Mouse (Mus musculus): ENCODE data around the gene Pon2.
A peak's percentile ranks its signal among the peaks of the same experiment; 100 is the strongest.

Gene Pon2

DNA sequence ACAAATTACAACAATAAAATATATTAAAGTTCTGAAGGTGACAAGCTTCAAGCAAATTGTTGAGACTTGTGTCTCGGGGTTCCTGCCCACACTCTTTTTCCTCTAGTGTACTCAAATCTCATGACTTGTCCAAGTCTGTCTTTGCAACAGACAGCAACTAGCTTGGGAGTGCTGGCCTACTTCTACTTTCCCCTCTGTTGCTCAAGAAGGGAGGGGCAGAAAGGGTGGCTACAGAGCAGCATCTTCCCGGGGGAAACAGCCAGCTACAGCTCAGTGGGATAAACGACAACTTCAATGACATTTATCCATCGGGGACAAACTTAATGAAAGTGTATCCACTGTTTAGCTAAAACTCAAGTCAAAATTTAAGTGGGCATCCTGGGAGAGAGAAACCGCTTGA lies 5.4 kb downstream of the Pon2 start:
- DNase-seq (ENCODE audit: low spot score in 2 of 2) = no peak

DNA sequence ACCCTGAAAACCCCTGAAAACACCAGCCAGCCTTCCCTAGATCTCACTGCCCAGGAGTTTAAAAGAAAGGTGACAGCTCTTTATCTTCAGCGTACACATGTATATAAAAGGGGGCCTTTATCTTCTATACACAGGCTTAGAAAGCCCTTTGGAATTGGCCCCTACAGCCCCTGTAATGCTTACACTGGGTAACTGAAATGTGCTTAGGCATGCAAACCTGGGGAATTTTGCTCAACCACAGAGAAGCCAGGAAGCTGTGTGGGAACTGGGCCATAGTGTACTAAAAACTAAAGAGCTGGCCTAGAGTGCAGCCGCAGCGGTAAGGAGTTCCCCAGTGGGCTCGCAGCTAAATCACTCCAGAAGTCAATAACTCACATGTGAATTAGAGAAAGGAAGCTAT lies 6.8 kb downstream of the Pon2 start:
- no peak for DNase-seq (ENCODE audit: low spot score in 2 of 2)

DNA sequence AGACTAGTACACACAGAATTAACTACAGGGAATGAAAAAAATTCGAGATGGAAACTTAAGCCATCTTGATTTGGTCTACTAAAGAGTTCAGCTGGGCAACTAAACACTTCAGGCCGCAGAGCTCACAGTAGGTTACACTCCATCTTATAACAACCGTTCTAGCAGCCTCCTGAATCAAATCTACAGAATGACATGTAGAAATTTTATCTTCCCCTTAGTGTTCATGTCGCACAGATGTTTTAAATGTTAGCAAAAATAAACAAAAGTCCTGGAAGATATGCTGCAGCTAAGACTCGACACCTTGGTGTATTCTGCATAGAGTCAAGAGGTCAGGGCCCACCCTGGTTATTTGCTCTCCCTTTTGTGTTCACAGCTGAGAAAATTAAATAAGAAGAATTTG lies 10.3 kb downstream of the Pon2 start:
- no peak for DNase-seq (ENCODE audit: low spot score in 2 of 2)

DNA sequence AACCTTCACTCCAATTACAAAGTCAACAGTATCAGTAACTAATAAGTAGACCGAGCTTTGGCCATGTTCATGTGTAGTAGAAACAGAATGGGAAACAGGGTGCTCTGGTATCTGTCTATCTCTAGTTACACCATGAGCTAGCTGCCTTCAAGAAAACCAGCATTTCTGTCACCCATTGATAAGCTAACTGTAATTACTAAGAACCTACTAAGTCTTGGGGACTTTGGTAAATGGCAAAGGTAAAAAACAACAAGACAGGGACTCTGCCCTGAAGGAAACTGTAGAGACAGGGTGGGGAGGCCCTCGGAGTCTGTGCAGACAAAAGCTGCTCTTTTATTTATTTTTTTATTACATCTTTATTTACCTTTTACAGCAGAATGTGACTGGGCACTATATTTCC lies 10.9 kb downstream of the Pon2 start:
- DNase-seq (ENCODE audit: low spot score in 2 of 2) = no peak

DNA sequence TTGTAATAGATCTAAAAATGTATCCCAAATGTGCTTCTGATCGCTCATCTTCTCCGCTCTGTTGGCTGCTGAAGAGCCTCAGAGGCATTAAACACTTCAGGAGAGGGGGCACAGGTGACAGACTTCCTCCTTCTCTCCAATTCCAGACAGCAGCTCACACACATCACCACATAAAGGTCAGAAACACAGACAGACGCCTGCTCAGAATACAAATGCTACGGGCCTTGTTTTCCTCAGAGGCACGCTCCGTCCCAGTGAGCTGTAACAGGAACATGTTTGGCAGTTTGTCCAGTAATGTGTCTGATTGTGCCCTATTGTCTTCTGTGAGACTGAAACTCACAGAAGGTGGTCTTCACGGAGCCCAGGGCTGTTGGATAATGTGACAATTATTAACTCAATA lies 15.8 kb downstream of the Pon2 start:
- DNase-seq (ENCODE audit: low spot score in 2 of 2) = no peak

DNA sequence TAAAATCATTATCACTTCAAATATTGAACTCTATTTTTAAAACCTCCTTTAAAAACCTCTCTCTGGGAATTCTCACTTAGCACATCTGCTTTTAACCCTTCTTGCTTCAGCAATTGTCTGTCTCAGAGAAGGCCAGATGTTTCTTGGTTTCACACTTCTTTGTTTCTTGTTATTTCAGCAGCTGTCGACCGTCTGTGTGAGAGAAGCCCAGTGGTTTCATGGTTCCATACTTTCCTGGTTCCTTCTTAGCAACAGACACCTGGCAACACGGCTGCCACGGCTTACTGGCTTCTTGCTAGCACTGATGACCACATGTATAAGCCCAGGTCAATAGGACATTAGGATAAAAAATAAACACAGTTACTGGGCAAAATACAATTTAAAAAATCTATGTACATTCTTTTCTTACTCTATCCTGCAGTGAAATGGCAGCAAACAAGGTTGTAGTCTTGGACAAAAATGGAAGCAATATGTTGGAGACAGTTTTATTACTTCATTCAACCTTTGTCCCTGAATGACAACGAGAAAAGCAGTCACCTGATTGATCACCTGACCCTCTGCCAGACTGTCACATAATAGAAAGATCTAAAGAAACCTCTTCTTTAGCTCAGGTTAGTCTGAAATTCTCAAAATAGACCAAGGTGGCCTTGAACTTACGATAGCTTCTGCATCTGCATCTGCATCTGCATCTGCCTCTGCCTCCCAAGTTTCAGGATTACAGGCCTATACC lies 17.5 kb downstream of the Pon2 start:
- DNase-seq (ENCODE audit: low spot score in 2 of 2) = no peak

DNA sequence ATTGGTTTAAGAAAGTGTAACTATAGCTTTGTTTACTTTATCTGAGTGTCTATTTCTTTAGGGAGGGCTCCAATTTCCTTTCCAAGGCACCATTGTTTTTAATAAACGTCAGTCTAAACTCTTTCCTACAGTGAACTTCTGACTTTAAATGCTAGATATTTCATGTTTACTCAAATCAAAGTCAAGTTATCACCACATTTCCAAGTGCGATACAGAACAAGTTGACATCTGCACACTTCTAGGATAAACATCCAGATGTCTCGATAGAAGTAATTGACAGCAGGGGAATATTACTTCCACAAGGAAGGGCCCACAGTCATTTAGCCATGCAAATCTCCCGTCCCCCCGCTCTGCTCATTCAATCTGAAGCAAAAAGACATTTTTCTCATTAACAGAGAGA lies 20.3 kb downstream of the Pon2 start:
- no peak for DNase-seq (ENCODE audit: low spot score in 2 of 2)

DNA sequence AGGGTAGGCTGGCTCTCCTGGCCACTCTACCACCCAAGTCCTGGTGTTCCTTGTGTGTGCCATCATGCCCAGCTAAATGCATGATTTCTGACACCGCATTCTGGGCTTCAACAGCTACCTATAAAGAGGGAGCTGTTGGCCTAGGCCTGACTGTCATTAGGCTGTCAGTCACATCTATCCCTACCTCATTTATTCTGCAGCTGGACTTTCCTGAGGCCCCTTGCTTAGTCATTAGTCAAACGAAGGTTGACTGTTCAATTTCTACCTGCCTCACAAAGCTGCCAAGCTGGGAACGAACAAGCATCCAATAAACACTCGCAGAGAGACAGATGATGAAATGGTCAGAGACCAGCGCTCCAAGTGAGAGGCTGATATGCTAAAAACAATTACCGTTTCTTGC lies 28.6 kb downstream of the Pon2 start:
- no peak for DNase-seq (ENCODE audit: low spot score in 2 of 2)

DNA sequence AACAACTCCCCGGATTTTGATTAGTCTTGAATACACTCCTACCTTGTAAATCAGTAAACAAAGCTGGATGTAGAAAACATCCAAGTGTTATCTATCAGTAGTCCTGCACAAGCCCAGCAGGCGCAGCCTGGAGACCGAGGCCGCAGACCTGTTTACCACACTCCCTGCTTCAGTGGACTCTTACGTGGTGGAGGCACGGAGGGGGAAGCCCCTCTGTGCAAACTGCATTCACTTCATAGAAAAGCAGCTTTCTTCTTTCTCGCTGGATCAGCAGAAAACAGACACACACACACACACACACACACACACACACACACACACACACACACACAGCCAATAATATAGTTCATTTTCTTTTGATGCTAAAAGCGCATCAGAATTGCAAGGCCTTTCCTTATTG lies 33.5 kb downstream of the Pon2 start:
- no peak for DNase-seq (ENCODE audit: low spot score in 2 of 2)

DNA sequence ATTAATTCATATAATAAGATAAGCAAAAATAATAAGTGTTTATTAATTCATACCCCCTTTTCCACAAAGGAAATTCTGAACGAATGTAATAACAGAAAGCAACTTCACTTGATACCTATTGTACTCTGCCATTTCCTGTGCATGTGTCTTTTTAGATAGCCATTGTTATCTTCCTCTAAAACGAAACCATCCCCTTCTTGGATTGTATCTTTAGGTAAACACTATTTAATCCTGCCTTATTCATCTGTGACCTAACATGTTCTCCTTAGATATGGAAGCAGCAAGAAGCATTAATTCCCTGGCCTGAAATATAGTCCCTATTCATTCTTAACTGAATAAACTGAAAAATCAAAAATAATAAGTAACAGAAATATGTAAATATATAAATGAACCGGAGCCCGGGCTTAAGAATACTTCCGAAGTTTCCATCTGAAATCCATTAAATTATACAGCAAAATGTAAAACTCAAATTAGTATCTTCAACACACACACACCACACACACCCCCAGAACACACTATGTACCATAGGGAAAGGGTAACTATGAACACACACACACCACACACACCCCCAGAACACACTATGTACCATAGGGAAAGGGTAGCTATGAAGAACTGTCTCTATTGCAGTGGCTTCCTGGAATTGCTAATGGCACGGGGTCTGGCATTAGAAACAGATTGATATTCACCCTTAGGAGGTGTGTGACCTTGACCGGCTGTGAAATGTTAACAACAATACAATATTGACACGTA lies 34.8 kb downstream of the Pon2 start:
- no peak for DNase-seq (ENCODE audit: low spot score in 2 of 2)

DNA sequence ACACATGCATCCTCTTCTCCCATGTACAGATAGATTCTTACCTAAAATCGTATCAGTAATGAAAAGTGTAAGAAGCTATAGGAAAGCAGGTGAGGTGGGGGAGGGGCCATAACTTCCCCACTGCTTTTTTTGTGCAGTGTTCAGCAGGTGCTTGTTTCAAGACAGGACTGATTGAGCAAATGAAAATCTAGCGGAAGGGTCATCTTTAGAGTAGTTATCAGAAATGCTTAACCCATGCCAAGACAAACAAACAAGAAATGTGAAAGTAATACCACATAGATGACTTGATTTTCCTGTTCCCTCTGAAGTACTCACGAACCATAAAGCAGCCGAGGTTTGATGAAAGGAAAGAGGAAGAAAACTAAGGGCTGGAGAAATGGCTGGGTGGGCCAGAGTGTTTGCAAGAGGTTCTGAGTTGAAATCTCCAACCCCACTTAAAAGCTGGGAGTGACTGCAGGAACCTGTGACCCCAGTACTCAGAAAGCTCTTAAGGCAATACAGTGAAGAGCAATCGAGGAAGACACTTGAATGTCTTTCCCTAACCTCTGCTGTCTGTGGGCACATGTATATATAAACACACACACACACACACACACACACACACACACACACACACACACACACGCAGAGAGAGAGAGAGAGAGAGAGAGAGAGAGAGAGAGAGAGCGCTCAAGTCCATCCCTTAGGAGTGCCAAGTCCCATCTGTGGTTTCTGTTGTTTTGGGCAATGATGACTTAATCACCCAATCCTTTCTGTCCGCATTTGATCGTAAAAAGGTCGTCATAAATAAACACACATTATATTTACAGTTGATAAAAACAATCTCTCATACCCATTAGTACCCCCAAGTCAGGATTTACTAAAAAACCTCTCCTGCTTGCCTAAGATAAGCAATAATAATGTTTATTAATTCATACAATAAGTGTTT lies 35.7 kb downstream of the Pon2 start:
- no peak for DNase-seq (ENCODE audit: low spot score in 2 of 2)

DNA sequence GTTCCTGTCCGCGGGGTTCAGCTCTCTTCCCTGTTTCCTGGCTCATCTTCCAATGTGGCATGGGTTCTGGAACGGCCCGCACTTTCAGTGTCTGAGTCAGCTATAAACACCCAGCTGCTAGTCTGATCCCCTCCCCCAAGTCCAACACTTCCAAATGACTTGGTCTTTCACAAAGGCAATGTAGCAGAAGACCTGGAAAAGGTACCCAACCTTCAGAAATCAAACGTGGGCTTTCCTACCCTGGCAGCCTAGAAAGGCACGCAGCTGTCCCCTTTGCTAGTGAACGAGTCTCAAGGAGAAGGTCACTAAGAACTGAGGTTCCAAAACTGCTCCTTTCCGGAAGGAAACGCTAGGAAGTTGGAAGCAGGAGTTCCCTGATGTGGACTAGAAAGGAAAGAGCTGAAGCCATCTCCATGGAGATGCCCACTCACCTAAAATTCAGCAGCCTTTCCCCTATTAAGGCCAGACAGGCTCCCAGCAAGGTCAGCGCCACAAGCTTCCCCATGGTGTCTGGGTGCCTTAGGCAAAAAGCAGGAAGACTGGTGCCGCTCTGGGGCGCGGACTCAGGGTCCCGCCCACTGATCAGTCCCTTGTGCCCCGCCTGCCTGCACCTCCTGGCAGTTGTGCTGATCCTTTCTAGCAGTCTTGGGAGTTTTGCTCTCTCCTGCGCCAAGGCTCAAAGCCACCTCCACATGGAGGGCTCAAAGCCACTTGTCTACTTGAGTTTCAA lies 42.4 kb downstream of the Pon2 start, which contains the start of gene Pon3:
Gene Pon3 (minus strand): TSS at position 565 of the 730 bp plus-strand sequence.
- DNase-seq (ENCODE audit: low spot score in 2 of 2) = peak; percentile 21 to 31

DNA sequence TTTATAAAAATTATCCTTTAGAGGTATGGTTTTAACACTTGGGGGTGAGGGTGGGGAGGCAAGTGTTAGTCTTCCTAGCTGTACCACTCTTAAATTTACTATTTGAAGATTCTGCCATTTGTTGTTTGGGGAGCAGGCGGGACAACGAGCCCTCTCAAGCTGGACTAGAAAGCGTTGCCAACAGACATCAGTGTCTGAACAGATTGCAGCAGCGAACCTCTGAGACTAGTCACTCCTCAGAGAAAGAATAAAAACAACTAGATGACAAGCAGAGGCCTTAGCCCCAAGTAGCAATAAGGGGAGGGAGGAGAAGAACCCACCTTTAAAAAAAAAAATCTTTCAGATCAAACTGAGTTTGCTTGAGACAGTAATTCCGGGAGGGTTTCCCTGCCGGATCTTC lies 43.0 kb downstream of the Pon2 start:
- no peak for DNase-seq (ENCODE audit: low spot score in 2 of 2)

DNA sequence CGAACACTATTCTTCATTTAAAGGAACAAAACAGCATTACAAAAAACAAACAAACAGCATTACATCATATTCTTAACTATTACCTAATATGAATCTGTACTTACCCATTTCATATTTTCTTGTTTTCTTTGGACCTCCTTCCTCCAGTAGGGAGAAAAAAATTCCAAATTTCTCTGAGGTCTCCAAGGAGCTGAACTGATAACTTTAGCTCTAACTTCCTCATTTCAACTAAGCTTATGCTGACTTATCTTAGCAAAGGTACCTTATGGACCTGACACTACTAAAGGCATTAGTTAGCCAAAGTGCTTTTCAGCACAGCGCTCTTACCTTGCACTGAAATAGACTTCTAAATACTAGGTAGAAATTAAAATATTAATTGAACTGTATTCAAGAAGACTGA lies 43.4 kb downstream of the Pon2 start:
- DNase-seq (ENCODE audit: low spot score in 2 of 2) = no peak

DNA sequence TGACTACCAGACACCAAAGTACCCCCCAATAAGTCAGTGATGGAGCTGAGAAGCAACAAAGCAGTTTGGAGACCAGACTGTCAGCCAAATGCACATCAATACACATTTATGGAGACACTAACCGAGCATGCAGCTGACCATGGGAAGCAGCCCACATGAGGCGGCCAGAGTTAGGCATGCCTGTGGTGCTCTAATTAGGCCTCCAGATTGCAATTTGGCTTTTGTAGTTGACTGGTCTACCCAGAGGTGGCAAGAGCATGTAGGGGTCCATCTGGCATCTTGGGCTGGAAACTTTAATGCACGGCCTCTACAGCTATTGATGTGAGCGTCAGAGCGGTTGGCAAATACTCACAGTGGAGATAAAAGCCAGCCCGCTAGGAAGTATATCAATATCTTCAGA lies 52.3 kb downstream of the Pon2 start:
- DNase-seq (ENCODE audit: low spot score in 2 of 2) = no peak

DNA sequence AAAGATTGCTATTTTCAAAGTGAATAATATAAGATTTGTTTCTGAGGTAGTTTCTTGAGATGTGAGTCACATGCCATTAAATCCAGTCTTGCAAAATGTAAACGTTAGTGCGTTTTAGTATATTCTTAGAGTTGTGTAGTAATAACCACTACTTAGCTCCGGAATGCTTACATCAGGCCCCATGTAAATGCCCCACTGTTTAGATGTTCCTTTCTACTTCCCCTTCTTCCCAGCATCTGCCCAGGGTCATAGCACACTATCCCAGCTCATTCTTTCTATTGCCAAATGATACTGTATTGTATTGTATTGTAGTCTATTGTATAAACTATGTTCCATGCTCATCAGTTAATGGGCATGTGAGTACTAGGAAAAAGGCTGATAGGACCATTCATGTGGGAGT lies 59.5 kb downstream of the Pon2 start:
- no peak for DNase-seq (ENCODE audit: low spot score in 2 of 2)

DNA sequence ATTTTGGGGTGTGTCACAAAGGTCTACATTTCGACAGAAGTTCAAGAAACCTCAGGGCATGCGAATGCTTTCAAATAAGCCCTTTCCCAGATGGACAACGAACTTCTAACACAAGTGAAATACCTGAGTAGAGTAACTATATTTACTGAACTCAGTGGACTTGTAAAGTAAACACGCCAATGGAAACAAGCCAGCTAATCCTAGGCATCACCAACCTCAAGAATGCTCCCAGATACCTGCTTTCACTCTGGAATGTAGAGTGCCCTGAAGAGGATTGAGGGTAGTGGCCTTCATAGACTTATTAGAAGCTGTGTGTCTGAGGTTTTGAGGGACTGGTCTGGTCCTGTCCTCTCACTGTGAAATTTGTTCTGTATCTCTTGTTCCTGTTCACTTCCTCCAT lies 60.7 kb downstream of the Pon2 start:
- no peak for DNase-seq (ENCODE audit: low spot score in 2 of 2)

DNA sequence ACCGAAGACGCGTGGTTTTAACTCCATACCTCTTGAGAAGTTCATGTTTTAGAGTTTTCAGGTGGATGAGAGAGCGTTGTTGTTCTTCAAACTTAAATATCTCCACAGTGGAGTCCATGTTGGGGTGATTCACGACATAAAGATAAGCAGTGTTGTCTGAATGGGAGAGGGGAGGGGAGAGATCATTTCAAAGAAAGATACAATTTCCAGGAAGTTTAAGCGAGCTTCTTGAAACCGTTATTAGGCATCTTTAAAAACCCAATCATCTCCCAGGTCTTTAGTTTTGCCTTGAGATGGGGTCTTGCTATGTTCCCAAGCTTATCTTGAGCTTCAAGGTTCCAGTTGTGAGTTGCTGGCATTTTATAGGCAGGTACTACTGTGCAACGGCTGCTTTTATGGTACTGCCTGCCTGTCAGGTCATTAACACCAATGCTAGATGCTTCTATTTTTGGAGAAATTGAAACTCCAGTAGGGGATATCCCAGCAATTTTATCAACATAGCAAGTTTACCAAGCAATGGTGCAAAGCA lies 61.3 kb downstream of the Pon2 start:
- DNase-seq (ENCODE audit: low spot score in 2 of 2) = no peak

DNA sequence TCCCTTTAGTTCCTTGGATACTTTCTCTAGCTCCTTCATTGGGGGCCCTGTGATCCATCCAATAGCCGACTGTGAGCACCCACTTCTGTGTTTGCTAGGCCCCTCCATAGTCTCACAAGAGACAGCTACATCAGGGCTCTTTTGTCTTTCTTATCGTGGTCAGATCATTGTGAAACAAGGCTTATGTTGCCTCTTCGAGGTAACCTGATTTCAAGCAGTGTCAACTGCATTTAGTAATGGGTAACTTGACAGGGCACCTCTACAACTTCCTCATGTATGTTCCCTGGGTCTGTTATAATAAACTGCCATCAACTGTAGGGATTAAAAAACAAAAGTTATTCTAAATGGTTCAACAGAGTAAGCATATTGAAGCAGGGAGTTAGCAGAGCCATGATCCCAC lies 63.7 kb downstream of the Pon2 start:
- DNase-seq (ENCODE audit: low spot score in 2 of 2) = no peak

DNA sequence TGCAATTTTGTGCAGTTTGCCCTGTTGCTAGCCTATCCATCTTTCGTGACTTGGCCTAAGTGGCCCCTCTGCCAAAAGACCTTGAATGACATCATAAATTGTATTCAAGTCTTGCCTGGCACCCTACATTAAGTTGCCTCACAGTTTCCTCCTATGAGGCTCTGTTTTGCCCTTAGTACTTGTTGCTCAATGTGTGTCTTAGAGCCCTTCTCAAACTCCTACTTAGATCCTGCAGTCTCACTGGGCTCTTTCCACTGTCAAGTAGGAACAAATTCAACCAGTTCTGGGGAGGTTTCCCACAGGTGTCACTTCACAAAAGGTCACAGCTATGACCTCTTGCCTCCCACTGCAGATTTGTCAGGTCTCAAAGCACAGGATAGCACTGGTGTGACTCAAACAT lies 64.4 kb downstream of the Pon2 start:
- DNase-seq (ENCODE audit: low spot score in 2 of 2) = no peak

DNA sequence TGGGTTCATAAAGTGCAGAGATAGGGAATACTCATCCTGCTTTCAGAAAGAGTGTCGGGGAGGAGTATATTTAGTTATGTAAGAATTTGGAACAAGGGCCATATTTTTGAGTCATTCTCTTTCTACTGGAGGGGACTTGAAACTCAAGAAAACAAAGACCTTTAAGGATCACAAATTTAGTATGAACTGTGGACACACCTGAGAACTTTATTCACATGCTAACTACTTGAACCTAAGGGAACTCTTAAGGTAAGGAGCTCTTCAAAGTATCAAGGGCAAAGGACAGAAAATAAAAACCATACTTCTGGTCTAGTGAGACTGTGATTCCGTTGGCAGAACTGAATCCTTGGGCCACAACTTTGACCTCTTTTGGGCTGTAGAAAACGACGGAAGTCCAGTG lies 66.2 kb downstream of the Pon2 start:
- DNase-seq (ENCODE audit: low spot score in 2 of 2) = no peak

DNA sequence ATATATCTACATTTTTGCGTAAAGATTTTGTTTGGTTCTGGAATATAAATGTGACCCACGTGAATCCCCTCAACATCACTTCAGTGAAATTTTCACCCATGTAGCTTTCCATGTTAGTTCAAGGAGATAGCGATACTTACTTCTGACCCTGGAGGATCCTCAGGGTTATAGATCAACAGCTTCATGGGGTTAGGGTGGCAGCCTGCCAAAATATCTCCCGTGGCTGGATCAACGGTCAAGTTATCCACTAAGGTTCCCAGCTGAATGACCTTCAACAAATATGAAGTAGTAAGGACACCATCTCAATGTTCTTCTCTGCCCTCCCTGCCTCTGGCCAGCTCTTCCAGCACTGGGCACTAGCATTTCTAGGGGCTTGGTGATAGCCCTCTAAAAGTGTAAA lies 68.0 kb downstream of the Pon2 start:
- no peak for DNase-seq (ENCODE audit: low spot score in 2 of 2)
